Mouse (Mus musculus) ovary, postnatal 36 days (tissue): ENCODE results near the gene Grip1.
A peak's percentile ranks its signal among the peaks of the same experiment; 100 is the strongest.
"Not testable (repeated sequence)": the region's sequence is repeated elsewhere in the genome, so short reads cannot be mapped to it uniquely, and the experiment has no call there.

Experiments used
- DNase-seq: peaks from one replicate; pipeline ENCODE4 v3.0.0; 2022; ENCODE audit warnings: low spot score, mixed read lengths

The Grip1 gene

GRCm38 (mm10) chr10:120061238-120062130, 607.9 kb downstream of the Grip1 start:
- no peak for DNase-seq

GRCm38 (mm10) chr10:120064424-120064823, 610.8 kb downstream of the Grip1 start:
- peak; percentile 41 for DNase-seq

GRCm38 (mm10) chr10:120066319-120066718, 612.7 kb downstream of the Grip1 start:
- no peak for DNase-seq

- DNase-seq, result no peak
Observed at GRCm38 (mm10) chr10:120077850-120078249, 624.2 kb downstream of the Grip1 start.

GRCm38 (mm10) chr10:120092548-120092947, 638.9 kb downstream of the Grip1 start:
- no peak for DNase-seq

- DNase-seq, result no peak
Observed at GRCm38 (mm10) chr10:120095136-120095535, 641.5 kb downstream of the Grip1 start.

GRCm38 (mm10) chr10:120095716-120096115, 642.1 kb downstream of the Grip1 start:
- no peak for DNase-seq

GRCm38 (mm10) chr10:120097564-120097963, 643.9 kb downstream of the Grip1 start:
- no peak for DNase-seq

- DNase-seq, result no peak
Observed at GRCm38 (mm10) chr10:120100806-120101205, 647.2 kb downstream of the Grip1 start.

- DNase-seq, result no peak
Observed at GRCm38 (mm10) chr10:120111691-120112319, 658.2 kb downstream of the Grip1 start.

- peak; percentile 98 for DNase-seq
Observed at GRCm38 (mm10) chr10:120112507-120113396, 659.1 kb downstream of the Grip1 start, which contains the start of gene Helb. Gene Helb, minus strand, starts transcription at chr10:120112987.

GRCm38 (mm10) chr10:120113482-120113881, 659.9 kb downstream of the Grip1 start:
- DNase-seq, result not testable (repeated sequence)

- DNase-seq, result no peak
Observed at GRCm38 (mm10) chr10:120113980-120114379, 660.4 kb downstream of the Grip1 start.

- DNase-seq, result no peak
Observed at GRCm38 (mm10) chr10:120114493-120114892, 660.9 kb downstream of the Grip1 start.

GRCm38 (mm10) chr10:120115249-120115648, 661.6 kb downstream of the Grip1 start:
- DNase-seq, result no peak

- DNase-seq, result no peak
Observed at GRCm38 (mm10) chr10:120123721-120124120, 670.1 kb downstream of the Grip1 start.

GRCm38 (mm10) chr10:120124801-120125464, 671.3 kb downstream of the Grip1 start:
- DNase-seq, result peak; percentile 69

GRCm38 (mm10) chr10:120125465-120125857, 671.8 kb downstream of the Grip1 start:
- no peak for DNase-seq

GRCm38 (mm10) chr10:120128601-120129277, 675.1 kb downstream of the Grip1 start:
- DNase-seq, result no peak

- DNase-seq, result peak; percentile 11
Observed at GRCm38 (mm10) chr10:120130621-120131020, 677.0 kb downstream of the Grip1 start.

GRCm38 (mm10) chr10:120133697-120134096, 680.1 kb downstream of the Grip1 start:
- DNase-seq, result no peak
